Mouse (Mus musculus): ENCODE results near the gene Sh2b1.

DNA sequence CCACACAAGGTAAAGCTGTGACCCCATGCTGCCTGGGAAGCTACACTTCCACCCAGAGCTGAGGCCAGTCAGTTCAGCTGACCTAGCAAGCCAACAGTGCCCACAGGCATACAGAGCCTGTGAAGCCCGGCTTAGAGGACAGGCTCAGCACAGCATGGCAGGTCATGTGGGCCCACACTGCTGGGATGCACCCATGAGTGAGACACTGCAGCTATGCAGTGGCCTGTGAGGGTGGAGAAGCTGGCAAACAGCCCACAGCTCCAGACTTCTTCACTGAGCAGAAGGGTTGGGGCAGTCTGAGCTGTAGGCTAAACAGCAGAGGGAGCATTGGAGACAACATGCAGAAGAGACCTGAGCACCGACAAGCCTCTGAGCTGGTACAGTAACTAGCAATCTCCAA is 44.3 kb upstream of the Sh2b1 start:
- TF ChIP-seq POLR2A (IDR thresholded peaks at IDR 0.05; ENCODE audit: borderline replicate concordance, low read depth, low read length): no peak
- TF ChIP-seq CTCF (IDR thresholded peaks at IDR 0.05; ENCODE audit: low read depth, low read length): no peak
